Mouse (Mus musculus): ENCODE data around the gene Ddrgk1.

- peak; percentile 96 for TF ChIP-seq CTCF (IDR thresholded peaks at IDR 0.05; ENCODE audit: low read depth)
- TF ChIP-seq EP300 (IDR thresholded peaks at IDR 0.05; ENCODE audit: low read depth): peak; percentile 53; the same call in 1 of the 2 replicates
Observed at GRCm38 (mm10) chr2:130667559-130667958, 3.1 kb upstream of the Ddrgk1 start, which contains the start of gene Itpa.
